Mouse (Mus musculus): ENCODE measurements at regions not wholly inside any gene's neighbourhood (a gene's known extent, or its start where the extent isn't known, plus 50 kb on each side); places are given as distances from the start of the nearest gene placed in this dataset.

DNA sequence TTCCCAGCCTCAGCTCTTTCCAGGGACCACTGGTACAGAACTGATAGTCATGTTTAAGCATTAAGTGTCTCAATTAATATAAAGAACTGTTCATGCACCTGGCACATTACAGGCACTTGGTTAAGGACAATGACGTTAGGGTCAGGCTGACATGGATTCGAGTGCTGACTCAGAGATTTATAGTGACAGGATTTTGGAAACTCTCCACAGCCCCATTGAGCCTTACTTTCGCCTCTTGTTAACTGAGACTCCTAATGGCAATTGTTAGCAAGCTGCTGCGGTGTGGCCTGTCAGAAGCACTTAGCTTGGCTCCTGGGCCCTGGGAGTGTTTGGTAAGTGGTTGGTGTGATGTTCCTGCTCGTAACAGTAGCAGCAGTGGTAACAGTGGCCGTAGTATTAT lies 644.4 kb downstream of the Dhx35 start:
- no peak for DNase-seq
- TF ChIP-seq POLR2A (IDR thresholded peaks at IDR 0.05; ENCODE audit: borderline replicate concordance, insufficient read depth, low read length) = no peak

DNA sequence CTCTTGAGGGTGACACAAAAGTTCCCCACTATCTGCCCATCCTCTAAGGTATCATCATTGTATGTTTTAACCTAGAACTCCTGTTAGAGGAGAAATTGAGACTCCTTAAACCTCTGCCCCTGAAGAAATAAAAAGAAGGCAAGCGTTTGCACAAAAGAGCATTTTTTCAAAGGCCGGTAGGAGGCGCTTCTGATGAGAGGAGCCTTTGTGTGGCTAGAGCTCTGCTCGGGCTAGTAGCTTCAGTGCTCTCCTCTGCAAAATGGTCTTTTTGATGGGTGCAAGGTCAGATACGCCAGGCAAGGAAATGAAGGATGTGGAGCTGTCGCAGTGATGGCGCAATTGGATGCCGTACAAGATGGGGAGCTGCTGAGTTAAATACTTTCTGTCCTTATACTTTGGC lies 649.0 kb downstream of the Dhx35 start:
- H3K27ac ChIP-seq (ENCODE audit: insufficient read depth, low read length) = no peak overlapping the region
- H3K4me1 ChIP-seq (ENCODE audit: control insufficient read depth, insufficient read depth, low read length) = no peaks in the 10 kb centered on the region
- no peak for DNase-seq
- H3K27me3 ChIP-seq (ENCODE audit: control insufficient read depth, insufficient read depth, low read length) = peaks cover 2% of the 10 kb centered on the region; the same call in 1 of the 2 replicates
- no peak overlapping the region for H3K4me3 ChIP-seq (replicated peaks; ENCODE audit: insufficient read depth, low read depth, low read length)
- WGBS = 29% methylated on average over 8 of the region's 8 CpGs
- no peak for TF ChIP-seq POLR2A (IDR thresholded peaks at IDR 0.05; ENCODE audit: borderline replicate concordance, insufficient read depth, low read length)
- TF ChIP-seq CTCF (IDR thresholded peaks at IDR 0.05; ENCODE audit: borderline replicate concordance, insufficient read depth, low read depth, low read length) = no peak

More for the DNA sequence above, 644.4 kb downstream of the Dhx35 start:
- no peak overlapping the region for H3K27ac ChIP-seq (ENCODE audit: insufficient read depth, low read length)
- 68% methylated on average over 6 of the region's 6 CpGs for WGBS
- H3K27me3 ChIP-seq (ENCODE audit: control insufficient read depth, insufficient read depth, low read length) = peaks cover 2% of the 10 kb centered on the region; the same call in 1 of the 2 replicates
- no peak overlapping the region for H3K4me3 ChIP-seq (replicated peaks; ENCODE audit: insufficient read depth, low read depth, low read length)
- H3K4me1 ChIP-seq (ENCODE audit: control insufficient read depth, insufficient read depth, low read length) = no peaks in the 10 kb centered on the region

DNA sequence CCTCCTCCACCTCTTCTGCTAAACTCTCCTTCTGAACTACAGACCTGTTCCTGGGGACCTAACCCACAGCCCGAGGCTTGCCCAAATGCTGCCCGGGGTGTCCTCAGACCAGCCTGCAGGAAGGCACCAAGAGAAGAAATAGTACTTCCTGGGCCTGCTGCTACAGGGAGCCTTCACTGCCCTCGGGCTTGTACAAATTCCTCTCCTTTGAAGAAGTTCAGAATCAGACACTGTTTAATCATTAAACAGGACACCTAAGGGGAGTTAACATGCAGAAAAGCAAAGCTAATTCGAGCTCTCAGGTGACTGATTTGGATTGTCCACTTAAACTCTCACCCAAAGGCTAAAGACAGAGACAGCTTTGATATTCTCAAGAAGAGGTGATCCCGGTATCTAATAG lies 651.8 kb downstream of the Dhx35 start:
- TF ChIP-seq POLR2A (IDR thresholded peaks at IDR 0.05; ENCODE audit: borderline replicate concordance, insufficient read depth, low read length) (no peak), CTCF (IDR thresholded peaks at IDR 0.05; ENCODE audit: borderline replicate concordance, insufficient read depth, low read depth, low read length) (no peak)
- Histone ChIP-seq H3K27ac (ENCODE audit: insufficient read depth, low read length) (no peak overlapping the region), H3K4me3 (replicated peaks; ENCODE audit: insufficient read depth, low read depth, low read length) (no peak overlapping the region), H3K27me3 (ENCODE audit: control insufficient read depth, insufficient read depth, low read length) (peaks cover 2% of the 10 kb centered on the region; the same call in 1 of the 2 replicates), H3K4me1 (ENCODE audit: control insufficient read depth, insufficient read depth, low read length) (no peaks in the 10 kb centered on the region)
- 81% methylated on average over 5 of the region's 5 CpGs for WGBS
- no peak for DNase-seq

DNA sequence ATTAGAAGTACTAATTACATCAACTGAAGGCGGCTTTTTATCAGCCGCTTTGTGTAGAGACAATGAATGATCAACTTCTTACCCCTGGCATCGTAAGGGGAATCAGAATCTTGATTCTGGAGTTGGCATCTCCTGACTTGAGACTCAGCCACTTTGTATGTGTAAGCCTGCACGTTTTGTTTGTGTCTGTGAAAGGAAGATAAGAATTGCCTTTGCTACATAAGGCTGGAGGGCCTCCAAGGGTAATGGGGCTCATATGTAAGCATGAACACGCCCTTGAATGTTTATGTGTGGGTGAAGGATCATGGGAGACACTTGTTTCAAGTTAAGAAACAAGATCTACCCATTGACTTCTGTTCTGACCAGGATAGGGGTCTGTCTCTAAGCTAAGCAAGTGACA lies 652.3 kb downstream of the Dhx35 start:
- WGBS = 87% methylated on average over 5 of the region's 5 CpGs
- Histone ChIP-seq H3K4me1 (ENCODE audit: control insufficient read depth, insufficient read depth, low read length) (no peaks in the 10 kb centered on the region), H3K27me3 (ENCODE audit: control insufficient read depth, insufficient read depth, low read length) (peaks cover 2% of the 10 kb centered on the region; the same call in 1 of the 2 replicates), H3K27ac (ENCODE audit: insufficient read depth, low read length) (no peak overlapping the region), H3K4me3 (replicated peaks; ENCODE audit: insufficient read depth, low read depth, low read length) (no peak overlapping the region)
- TF ChIP-seq POLR2A (IDR thresholded peaks at IDR 0.05; ENCODE audit: borderline replicate concordance, insufficient read depth, low read length) = no peak
- no peak for TF ChIP-seq CTCF (IDR thresholded peaks at IDR 0.05; ENCODE audit: borderline replicate concordance, insufficient read depth, low read depth, low read length)
- DNase-seq = no peak

DNA sequence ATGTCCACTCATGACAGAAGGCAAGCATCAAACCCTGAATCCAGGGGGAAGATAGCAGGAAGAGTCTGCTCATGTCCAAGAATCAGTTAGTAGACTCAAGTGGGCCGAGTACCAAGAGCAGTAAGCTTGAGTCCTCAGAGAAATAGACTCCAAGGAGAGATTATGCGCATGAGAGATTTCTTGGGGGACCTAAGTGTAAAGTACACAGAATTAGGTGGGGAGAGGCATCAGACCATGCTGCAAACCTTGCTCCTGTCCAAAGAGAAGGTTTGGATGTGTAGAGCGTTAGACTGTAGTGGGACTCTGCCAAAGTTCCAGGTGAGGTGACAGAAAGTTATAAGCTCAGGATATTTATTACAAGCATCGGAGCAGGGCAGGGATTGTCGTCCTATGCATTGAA lies 654.4 kb downstream of the Dhx35 start:
- Histone ChIP-seq H3K27ac (ENCODE audit: insufficient read depth, low read length) (no peak overlapping the region), H3K4me1 (ENCODE audit: control insufficient read depth, insufficient read depth, low read length) (no peaks in the 10 kb centered on the region), H3K27me3 (ENCODE audit: control insufficient read depth, insufficient read depth, low read length) (no peaks in the 10 kb centered on the region; the same call in 1 of the 2 replicates), H3K4me3 (replicated peaks; ENCODE audit: insufficient read depth, low read depth, low read length) (no peak overlapping the region)
- no peak for DNase-seq
- 86% methylated on average over 5 of the region's 5 CpGs for WGBS
- TF ChIP-seq CTCF (IDR thresholded peaks at IDR 0.05; ENCODE audit: borderline replicate concordance, insufficient read depth, low read depth, low read length) (no peak), POLR2A (IDR thresholded peaks at IDR 0.05; ENCODE audit: borderline replicate concordance, insufficient read depth, low read length) (no peak)

DNA sequence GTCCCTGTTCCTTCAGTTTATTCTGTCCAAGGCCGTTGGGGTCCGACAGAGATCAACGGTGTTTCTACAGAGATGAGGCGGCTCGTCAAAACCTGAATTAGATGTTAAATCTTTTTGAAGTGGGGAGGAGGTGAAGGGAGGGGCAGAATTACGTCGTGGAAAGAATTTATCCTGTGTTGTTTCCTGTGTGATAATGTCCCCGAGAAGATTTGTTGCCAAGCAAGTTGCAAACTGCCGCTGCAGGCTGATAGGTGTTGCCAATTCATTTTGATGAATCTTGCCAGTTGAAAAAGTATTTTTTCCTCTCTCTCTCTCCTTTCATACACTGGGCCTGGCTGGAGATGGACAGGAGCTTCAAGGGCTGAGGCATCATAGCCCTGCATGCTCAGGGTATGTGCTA lies 656.8 kb downstream of the Dhx35 start:
- 74% methylated on average over 9 of the region's 9 CpGs for WGBS
- Histone ChIP-seq H3K4me3 (replicated peaks; ENCODE audit: insufficient read depth, low read depth, low read length) (no peak overlapping the region), H3K27ac (ENCODE audit: insufficient read depth, low read length) (no peak overlapping the region), H3K4me1 (ENCODE audit: control insufficient read depth, insufficient read depth, low read length) (no peaks in the 10 kb centered on the region), H3K27me3 (ENCODE audit: control insufficient read depth, insufficient read depth, low read length) (no peaks in the 10 kb centered on the region; the same call in 1 of the 2 replicates)
- no peak for DNase-seq
- TF ChIP-seq CTCF (IDR thresholded peaks at IDR 0.05; ENCODE audit: borderline replicate concordance, insufficient read depth, low read depth, low read length) (no peak), POLR2A (IDR thresholded peaks at IDR 0.05; ENCODE audit: borderline replicate concordance, insufficient read depth, low read length) (no peak)

DNA sequence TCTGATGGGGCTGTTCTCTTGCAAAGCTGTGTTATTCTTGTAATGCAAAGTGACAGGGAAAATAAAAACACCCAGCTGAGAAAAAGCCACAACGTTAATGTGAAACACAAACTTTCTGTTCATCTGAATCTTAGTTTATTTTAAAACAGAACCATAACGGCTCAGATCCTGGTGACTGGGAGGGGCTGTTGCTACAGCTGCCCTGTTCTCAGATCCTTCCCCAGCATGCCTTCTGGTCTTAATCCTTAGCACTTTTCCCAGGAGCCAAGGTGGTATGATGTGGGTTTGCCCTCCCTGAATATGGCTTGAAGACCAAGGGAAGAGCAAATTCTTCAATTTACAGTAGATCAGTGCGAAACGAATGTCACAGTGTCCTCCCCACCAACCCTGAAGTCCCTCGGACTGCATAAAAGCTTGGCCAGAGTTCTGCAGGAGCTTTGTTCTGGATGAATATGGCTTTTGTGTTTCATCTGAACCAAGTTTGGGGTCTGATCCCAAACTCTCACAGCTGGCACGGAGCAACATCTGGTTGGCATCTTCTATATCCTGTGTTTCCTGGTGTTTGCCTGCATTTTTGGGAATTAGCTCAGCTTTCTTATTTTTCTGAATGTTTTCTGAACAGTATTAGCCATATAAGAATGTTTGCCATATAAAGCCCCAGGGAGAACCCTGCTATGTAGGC lies 686.9 kb downstream of the Dhx35 start:
- no peak for DNase-seq
- TF ChIP-seq CTCF (IDR thresholded peaks at IDR 0.05; ENCODE audit: borderline replicate concordance, insufficient read depth, low read depth, low read length) (no peak), POLR2A (IDR thresholded peaks at IDR 0.05; ENCODE audit: borderline replicate concordance, insufficient read depth, low read length) (no peak)
- 80% methylated on average over 6 of the region's 6 CpGs for WGBS

DNA sequence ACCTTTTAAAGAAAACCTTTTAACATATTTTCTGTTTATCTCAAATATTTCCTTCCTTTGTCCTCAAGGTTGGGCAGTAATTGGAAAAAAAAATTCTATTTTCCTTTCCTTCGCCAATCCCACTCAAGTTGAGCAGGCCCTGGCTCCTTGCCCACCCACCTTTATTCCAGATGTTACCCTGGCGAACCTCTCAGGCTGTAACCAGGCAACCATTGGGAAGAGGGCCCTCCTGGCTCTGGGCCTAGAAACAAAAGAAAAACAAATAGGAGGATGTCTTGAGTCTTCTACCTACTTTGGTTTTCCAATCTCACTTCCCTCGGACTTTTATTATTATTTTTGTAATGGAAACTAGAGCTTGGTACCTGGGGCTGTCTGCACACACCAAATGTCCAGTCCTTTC lies 696.5 kb downstream of the Dhx35 start:
- no peak for TF ChIP-seq CTCF (IDR thresholded peaks at IDR 0.05; ENCODE audit: borderline replicate concordance, insufficient read depth, low read depth, low read length)
- TF ChIP-seq POLR2A (IDR thresholded peaks at IDR 0.05; ENCODE audit: borderline replicate concordance, insufficient read depth, low read length) = no peak
- Histone ChIP-seq H3K4me1 (ENCODE audit: control insufficient read depth, insufficient read depth, low read length) (no peaks in the 10 kb centered on the region; the same call in 1 of the 2 replicates), H3K27me3 (ENCODE audit: control insufficient read depth, insufficient read depth, low read length) (no peaks in the 10 kb centered on the region; the same call in 1 of the 2 replicates), H3K27ac (ENCODE audit: insufficient read depth, low read length) (no peak overlapping the region), H3K4me3 (replicated peaks; ENCODE audit: insufficient read depth, low read depth, low read length) (no peak overlapping the region)
- DNase-seq = peak in 1 of 2 experiments; percentile 1
- 36% methylated on average over 3 of the region's 3 CpGs for WGBS

More for the DNA sequence above, 686.9 kb downstream of the Dhx35 start:
- Histone ChIP-seq H3K4me1 (ENCODE audit: control insufficient read depth, insufficient read depth, low read length) (no peaks in the 10 kb centered on the region), H3K27ac (ENCODE audit: insufficient read depth, low read length) (no peak overlapping the region), H3K4me3 (replicated peaks; ENCODE audit: insufficient read depth, low read depth, low read length) (no peak overlapping the region), H3K27me3 (ENCODE audit: control insufficient read depth, insufficient read depth, low read length) (no peaks in the 10 kb centered on the region)
